Mouse (Mus musculus): Measurements from ENCODE around the gene Scgb2b18. TPM values are rescaled to one million over a fixed set of nuclear protein-coding genes. Genes with fewer than 3 reads are reported as not detected.

Scgb2b18 gene
- polyA plus RNA-seq (2021; fragmentation: Nextera tagmentation): not detected in 2 replicates
- long read RNA-seq, experiment 1: 0 reads
- long read RNA-seq, experiment 2: 0 reads

GRCm38 (mm10) chr7:33173764-33174163 lies at the start of gene Scgb2b18:
Gene Scgb2b18, minus strand, starts transcription at chr7:33173864.

GRCm38 (mm10) chr7:33185268-33185667 lies 11.6 kb upstream of the Scgb2b18 start, which contains the start of gene Scgb1b18:
Gene Scgb1b18, plus strand, starts transcription at chr7:33185568.

Other genes starting within 250 kb of the Scgb2b18 start
- gene Scgb2b17, start 117.3 kb downstream of the Scgb2b18 start, polyA plus RNA-seq (2021; fragmentation: Nextera tagmentation): not detected in 2 replicates
- gene Scgb1b17, start 110.4 kb downstream of the Scgb2b18 start, polyA plus RNA-seq (2021; fragmentation: Nextera tagmentation): not detected in 2 replicates
- not detected in 2 replicates for gene Scgb1b18, start 11.7 kb upstream of the Scgb2b18 start, polyA plus RNA-seq (2021; fragmentation: Nextera tagmentation)
- not detected in 2 replicates for gene Scgb2b19, start 106.5 kb upstream of the Scgb2b18 start, polyA plus RNA-seq (2021; fragmentation: Nextera tagmentation)
- gene Scgb1b19, start 113.4 kb upstream of the Scgb2b18 start, polyA plus RNA-seq (2021; fragmentation: Nextera tagmentation): not detected in 2 replicates
- not detected in 2 replicates for gene Scgb2b20, start 192.5 kb upstream of the Scgb2b18 start, polyA plus RNA-seq (2021; fragmentation: Nextera tagmentation)
- not detected in 2 replicates for gene Scgb1b20, start 199.4 kb upstream of the Scgb2b18 start, polyA plus RNA-seq (2021; fragmentation: Nextera tagmentation)